Mouse (Mus musculus): Measurements from ENCODE around the gene Itga6. TPM values are rescaled to one million over a fixed set of nuclear protein-coding genes. Genes with fewer than 3 reads are reported as not detected.
A peak's percentile ranks its signal among the peaks of the same experiment; 100 is the strongest.

Gene Itga6
- polyA plus RNA-seq (2014; fragmentation: Nextera tagmentation; extraction: Ambion mirVana) = 22.3 and 24.2 TPM in 2 replicates

DNA sequence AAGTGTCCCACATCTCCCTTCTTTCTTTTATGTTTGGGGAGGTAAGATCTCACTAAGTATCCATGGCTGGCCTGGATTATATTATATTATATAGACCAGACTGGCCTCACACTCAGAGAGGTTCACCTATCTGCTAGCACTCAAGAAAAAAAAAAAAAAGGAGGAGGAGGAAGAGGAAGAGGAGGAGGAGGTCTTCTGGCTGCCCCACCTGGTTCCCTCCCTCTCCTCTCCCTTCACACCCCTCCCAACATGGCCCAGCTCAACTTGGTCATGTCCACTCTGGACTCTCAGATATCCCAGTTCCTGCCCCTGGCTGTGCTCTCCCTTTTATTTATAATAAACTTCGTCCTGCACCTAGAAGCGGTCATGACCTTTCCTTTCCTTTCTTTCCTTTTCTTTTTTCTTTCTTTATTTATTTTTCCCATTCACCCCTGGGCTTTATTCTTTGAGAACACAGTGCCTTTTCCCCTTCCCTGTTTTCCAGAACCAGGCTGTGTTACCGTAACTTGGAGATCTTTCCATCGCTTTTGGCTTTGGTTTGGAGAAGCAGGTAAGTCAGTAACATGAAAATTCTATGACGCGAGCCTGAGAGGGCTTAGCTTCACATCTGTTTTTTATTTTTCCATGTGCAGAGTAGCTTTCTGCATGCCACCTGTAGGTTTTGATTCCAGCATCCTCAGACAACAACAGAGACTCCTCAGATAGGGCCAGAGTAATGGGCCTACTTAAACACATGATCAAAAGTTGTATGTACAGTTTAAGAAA, at the start of gene Itga6:
Gene Itga6 (plus strand): TSS at position 7 of the 765 bp plus-strand sequence.
- H3K27me3 ChIP-seq (replicated peaks; ENCODE audit: control insufficient read depth, insufficient read depth, low read length) = no peaks in the 10 kb centered on the region
- WGBS = 83% methylated on average over 6 of the region's 6 CpGs
- no peak within 1 kb of the TSS for H3K9ac ChIP-seq (ENCODE audit: low read depth, low read length)
- no peak for ATAC-seq (replicated peaks; ENCODE audit: low FRiP score)
- DNase-seq (ENCODE audit: low spot score) = no peak
- no peaks in the 10 kb centered on the region for H3K36me3 ChIP-seq (ENCODE audit: control insufficient read depth, insufficient read depth, low read length)
- peak within 1 kb of the TSS; percentile 25 for H3K4me2 ChIP-seq
- H3K4me3 ChIP-seq (ENCODE audit: low read depth, low read length) = no peak within 1 kb of the TSS
- H3K4me1 ChIP-seq (replicated peaks; ENCODE audit: control insufficient read depth, insufficient read depth, low read length) = peaks cover 25% of the 10 kb centered on the region
- no peak within 1 kb of the TSS; the same call in 1 of the 2 replicates for H3K27ac ChIP-seq (ENCODE audit: low read depth, low read length)
- no peaks in the 10 kb centered on the region for H3K9me3 ChIP-seq (ENCODE audit: control insufficient read depth, low read length)

DNA sequence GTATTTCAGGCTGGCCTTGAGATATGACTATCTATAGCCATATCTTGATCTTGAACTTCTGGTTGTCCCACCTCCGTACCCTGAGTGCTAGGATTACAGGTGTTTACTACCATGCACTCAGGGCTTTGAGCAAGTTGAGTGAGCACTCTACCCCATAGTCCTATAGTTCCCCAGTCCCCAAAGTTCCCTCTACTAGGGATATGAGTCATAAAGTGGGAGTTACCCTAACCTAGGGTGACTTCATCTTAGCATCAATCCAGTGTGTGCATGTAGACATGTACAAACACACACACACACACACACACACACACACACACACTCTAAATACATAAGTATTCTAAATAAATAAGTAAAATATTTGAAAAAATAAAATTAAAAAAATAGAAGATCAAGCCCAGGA, 48.6 kb upstream of the Itga6 start:
- ATAC-seq (replicated peaks; ENCODE audit: low FRiP score) = no peak
- 91% methylated on average over 1 of the region's 1 CpGs for WGBS

DNA sequence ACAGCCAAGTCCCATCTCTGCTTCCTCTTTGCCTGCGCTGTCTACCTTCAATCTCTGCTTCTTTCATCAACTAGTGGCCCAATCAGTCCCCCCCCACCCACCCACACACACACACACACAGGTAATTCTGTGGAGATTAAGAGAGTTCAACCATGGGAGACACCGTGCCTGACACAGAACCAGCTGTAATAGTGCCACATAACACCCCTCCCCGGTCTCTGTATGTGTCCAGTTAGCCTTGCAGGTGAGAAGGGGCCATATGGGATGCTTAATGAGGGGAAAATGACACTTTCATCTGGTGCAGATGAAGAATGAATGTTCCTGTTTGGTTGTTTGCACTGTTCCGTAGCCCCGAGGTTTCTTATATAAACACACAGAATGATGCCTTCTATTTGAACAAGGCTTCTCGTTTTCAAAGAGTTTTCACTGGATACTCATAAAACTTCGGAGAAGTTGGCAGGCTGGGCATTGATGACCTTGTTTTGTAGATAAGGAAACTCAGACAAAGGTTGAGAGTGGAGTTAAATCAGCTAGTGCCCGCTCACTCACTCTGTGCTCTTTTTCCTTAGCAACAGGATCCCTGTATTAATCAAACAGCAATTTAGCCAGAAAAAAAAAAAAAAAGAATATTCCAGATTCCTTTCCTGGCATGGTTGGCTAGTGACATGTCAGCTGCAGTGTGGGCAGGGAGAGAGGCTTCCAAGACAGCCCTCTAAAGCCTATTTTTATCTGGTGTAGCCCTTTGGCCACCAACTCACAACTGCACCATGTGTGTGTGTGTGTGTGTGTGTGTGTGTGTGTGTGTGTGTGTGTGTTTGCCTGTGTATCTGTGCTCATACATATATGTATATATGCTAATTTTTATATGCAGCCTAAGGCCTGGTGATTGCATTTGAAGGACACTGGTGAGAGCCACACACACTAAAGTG, 47.7 kb upstream of the Itga6 start:
- Histone ChIP-seq H3K9ac (ENCODE audit: low read depth, low read length) (no peak overlapping the region), H3K4me3 (ENCODE audit: low read depth, low read length) (no peak overlapping the region), H3K4me1 (replicated peaks; ENCODE audit: control insufficient read depth, insufficient read depth, low read length) (no peaks in the 10 kb centered on the region), H3K9me3 (ENCODE audit: control insufficient read depth, low read length) (no peaks in the 10 kb centered on the region), H3K27ac (ENCODE audit: low read depth, low read length) (no peak overlapping the region), H3K27me3 (replicated peaks; ENCODE audit: control insufficient read depth, insufficient read depth, low read length) (no peaks in the 10 kb centered on the region), H3K36me3 (ENCODE audit: control insufficient read depth, insufficient read depth, low read length) (no peaks in the 10 kb centered on the region), H3K4me2 (no peak overlapping the region)
- no peak for ATAC-seq (replicated peaks; ENCODE audit: low FRiP score)
- DNase-seq (ENCODE audit: low spot score) = no peak
- 58% methylated on average over 8 of the region's 8 CpGs for WGBS

More for the DNA sequence above, 48.6 kb upstream of the Itga6 start:
- no peaks in the 10 kb centered on the region for H3K9me3 ChIP-seq (ENCODE audit: control insufficient read depth, low read length)
- H3K27me3 ChIP-seq (replicated peaks; ENCODE audit: control insufficient read depth, insufficient read depth, low read length) = no peaks in the 10 kb centered on the region
- no peaks in the 10 kb centered on the region for H3K36me3 ChIP-seq (ENCODE audit: control insufficient read depth, insufficient read depth, low read length)
- DNase-seq (ENCODE audit: low spot score) = no peak
- H3K4me3 ChIP-seq (ENCODE audit: low read depth, low read length) = no peak overlapping the region
- H3K27ac ChIP-seq (ENCODE audit: low read depth, low read length) = no peak overlapping the region
- no peaks in the 10 kb centered on the region for H3K4me1 ChIP-seq (replicated peaks; ENCODE audit: control insufficient read depth, insufficient read depth, low read length)
- H3K9ac ChIP-seq (ENCODE audit: low read depth, low read length) = no peak overlapping the region
- no peak overlapping the region for H3K4me2 ChIP-seq

DNA sequence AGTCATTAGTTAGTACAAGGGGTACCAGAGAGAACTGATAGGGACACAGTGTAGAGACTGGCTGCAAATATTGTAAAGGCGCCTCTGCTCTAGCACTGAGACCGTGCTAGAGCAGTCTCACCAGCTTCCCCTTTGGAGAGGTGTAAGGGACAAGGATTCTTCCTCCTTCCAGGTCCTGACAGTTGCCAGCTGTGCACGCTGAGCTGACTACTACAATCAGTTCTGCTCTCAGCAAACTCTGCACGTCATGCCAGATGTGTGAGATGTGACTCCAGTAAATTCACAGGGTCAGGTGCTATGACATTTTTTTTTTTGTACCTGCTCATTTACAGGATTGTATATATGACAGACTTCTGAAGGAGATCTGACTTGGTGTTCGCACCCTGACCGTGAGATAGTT, 47.0 kb upstream of the Itga6 start:
- no peak for ATAC-seq (replicated peaks; ENCODE audit: low FRiP score)
- Histone ChIP-seq H3K9me3 (ENCODE audit: control insufficient read depth, low read length) (no peaks in the 10 kb centered on the region), H3K4me2 (no peak overlapping the region), H3K36me3 (ENCODE audit: control insufficient read depth, insufficient read depth, low read length) (no peaks in the 10 kb centered on the region), H3K27me3 (replicated peaks; ENCODE audit: control insufficient read depth, insufficient read depth, low read length) (no peaks in the 10 kb centered on the region), H3K4me1 (replicated peaks; ENCODE audit: control insufficient read depth, insufficient read depth, low read length) (no peaks in the 10 kb centered on the region), H3K4me3 (ENCODE audit: low read depth, low read length) (no peak overlapping the region), H3K9ac (ENCODE audit: low read depth, low read length) (no peak overlapping the region), H3K27ac (ENCODE audit: low read depth, low read length) (no peak overlapping the region)
- WGBS = 71% methylated on average over 6 of the region's 6 CpGs
- no peak for DNase-seq (ENCODE audit: low spot score)

DNA sequence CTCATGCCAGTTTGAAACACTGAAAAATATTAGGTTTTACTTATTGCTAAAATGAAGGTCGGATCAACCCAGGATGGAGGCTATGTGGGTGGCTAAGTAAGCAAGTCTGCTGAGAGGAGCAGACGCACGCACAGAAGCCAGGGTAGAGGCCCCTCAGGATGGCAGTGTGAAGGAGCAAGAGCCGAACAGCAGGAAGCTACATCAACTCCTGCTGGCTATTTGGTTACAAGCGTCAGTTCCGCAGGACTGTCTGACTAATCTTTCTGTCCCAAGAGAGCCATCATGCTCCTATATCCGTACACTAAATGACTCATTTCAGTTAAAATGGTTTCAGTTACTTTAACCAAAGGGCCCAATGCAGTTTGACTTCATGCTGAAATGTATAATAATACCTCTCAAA, 46.5 kb upstream of the Itga6 start:
- ATAC-seq (replicated peaks; ENCODE audit: low FRiP score) = no peak
- no peak overlapping the region for H3K4me2 ChIP-seq
- no peak overlapping the region for H3K27ac ChIP-seq (ENCODE audit: low read depth, low read length)
- 61% methylated on average over 7 of the region's 7 CpGs for WGBS
- H3K4me1 ChIP-seq (replicated peaks; ENCODE audit: control insufficient read depth, insufficient read depth, low read length) = no peaks in the 10 kb centered on the region
- no peak overlapping the region for H3K4me3 ChIP-seq (ENCODE audit: low read depth, low read length)
- no peaks in the 10 kb centered on the region for H3K36me3 ChIP-seq (ENCODE audit: control insufficient read depth, insufficient read depth, low read length)
- no peak for DNase-seq (ENCODE audit: low spot score)
- no peaks in the 10 kb centered on the region for H3K27me3 ChIP-seq (replicated peaks; ENCODE audit: control insufficient read depth, insufficient read depth, low read length)
- no peaks in the 10 kb centered on the region for H3K9me3 ChIP-seq (ENCODE audit: control insufficient read depth, low read length)
- no peak overlapping the region for H3K9ac ChIP-seq (ENCODE audit: low read depth, low read length)

DNA sequence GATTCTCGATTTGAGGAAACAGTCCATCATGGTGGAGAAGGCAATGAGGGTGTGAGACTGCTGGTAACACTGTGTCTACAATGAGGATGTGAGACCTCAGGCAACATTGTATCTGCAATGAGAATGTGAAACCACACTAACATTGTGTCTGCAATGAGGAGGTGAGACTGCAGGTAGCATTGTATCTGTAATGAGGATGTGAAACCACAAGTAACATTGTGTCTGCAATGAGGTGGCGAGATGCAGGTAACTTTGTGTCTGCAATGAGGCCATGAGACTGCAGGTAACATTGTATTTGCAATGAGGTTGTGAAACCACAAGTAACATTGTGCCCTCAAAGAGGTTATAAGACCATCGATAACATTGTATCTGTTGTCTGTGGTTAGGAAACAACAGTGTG, 44.1 kb upstream of the Itga6 start:
- Histone ChIP-seq H3K9me3 (ENCODE audit: control insufficient read depth, low read length) (no peaks in the 10 kb centered on the region), H3K27ac (ENCODE audit: low read depth, low read length) (no peak overlapping the region), H3K4me1 (replicated peaks; ENCODE audit: control insufficient read depth, insufficient read depth, low read length) (no peaks in the 10 kb centered on the region), H3K4me3 (ENCODE audit: low read depth, low read length) (no peak overlapping the region), H3K27me3 (replicated peaks; ENCODE audit: control insufficient read depth, insufficient read depth, low read length) (no peaks in the 10 kb centered on the region), H3K4me2 (no peak overlapping the region), H3K9ac (ENCODE audit: low read depth, low read length) (no peak overlapping the region), H3K36me3 (ENCODE audit: control insufficient read depth, insufficient read depth, low read length) (no peaks in the 10 kb centered on the region)
- DNase-seq (ENCODE audit: low spot score) (no peak), ATAC-seq (replicated peaks; ENCODE audit: low FRiP score) (no peak)
- 87% methylated on average over 3 of the region's 3 CpGs for WGBS

DNA sequence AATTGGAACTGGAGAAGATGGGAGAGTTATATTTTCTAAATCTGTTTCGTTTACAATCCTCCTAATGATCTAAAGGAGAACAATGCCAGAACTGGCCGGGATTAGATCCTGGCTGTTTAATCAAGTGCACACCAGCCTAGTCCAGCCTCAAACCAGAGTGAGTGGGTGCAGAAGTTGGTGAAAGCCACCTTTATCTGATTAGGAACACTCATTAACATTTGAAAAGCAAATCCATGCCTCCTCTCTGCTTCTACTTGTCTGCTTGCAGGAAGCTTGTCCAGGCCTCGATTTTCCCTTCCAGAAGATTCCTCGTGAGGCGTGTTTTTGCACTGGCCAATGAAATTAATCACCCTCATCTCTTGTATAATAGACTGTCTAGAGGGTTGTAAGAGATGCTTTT, 41.1 kb upstream of the Itga6 start:
- DNase-seq (ENCODE audit: low spot score) (no peak), ATAC-seq (replicated peaks; ENCODE audit: low FRiP score) (no peak)
- Histone ChIP-seq H3K9me3 (ENCODE audit: control insufficient read depth, low read length) (no peaks in the 10 kb centered on the region), H3K4me3 (ENCODE audit: low read depth, low read length) (no peak overlapping the region), H3K4me1 (replicated peaks; ENCODE audit: control insufficient read depth, insufficient read depth, low read length) (no peaks in the 10 kb centered on the region), H3K4me2 (no peak overlapping the region), H3K27me3 (replicated peaks; ENCODE audit: control insufficient read depth, insufficient read depth, low read length) (no peaks in the 10 kb centered on the region), H3K9ac (ENCODE audit: low read depth, low read length) (no peak overlapping the region), H3K27ac (ENCODE audit: low read depth, low read length) (no peak overlapping the region), H3K36me3 (ENCODE audit: control insufficient read depth, insufficient read depth, low read length) (no peaks in the 10 kb centered on the region)
- WGBS = 76% methylated on average over 5 of the region's 5 CpGs

DNA sequence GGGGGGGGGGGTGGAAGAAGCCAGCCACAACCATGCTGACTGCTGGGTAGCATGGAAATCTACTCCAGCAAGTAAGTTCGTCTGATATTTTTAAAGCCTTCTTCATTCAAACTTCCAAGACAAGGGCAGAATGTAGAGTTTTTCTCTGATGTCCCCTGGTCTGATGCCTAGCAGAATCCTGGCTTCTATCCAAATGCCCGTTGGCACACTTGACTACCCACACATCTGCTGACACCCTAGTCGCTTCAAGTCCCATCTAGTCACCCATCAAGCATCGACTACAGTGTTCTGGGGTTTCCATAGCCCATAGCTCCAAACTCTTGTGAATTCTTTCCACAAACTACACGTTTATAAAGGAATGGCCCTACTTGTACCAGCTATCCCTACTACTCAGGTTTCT, 36.5 kb upstream of the Itga6 start:
- no peak overlapping the region for H3K27ac ChIP-seq (ENCODE audit: low read depth, low read length)
- WGBS = 82% methylated on average over 5 of the region's 5 CpGs
- H3K9ac ChIP-seq (ENCODE audit: low read depth, low read length) = no peak overlapping the region
- DNase-seq (ENCODE audit: low spot score) = no peak
- H3K4me3 ChIP-seq (ENCODE audit: low read depth, low read length) = no peak overlapping the region
- H3K4me2 ChIP-seq = no peak overlapping the region
- no peaks in the 10 kb centered on the region for H3K4me1 ChIP-seq (replicated peaks; ENCODE audit: control insufficient read depth, insufficient read depth, low read length)
- no peaks in the 10 kb centered on the region for H3K36me3 ChIP-seq (ENCODE audit: control insufficient read depth, insufficient read depth, low read length)
- ATAC-seq (replicated peaks; ENCODE audit: low FRiP score) = no peak
- no peaks in the 10 kb centered on the region for H3K9me3 ChIP-seq (ENCODE audit: control insufficient read depth, low read length)
- no peaks in the 10 kb centered on the region for H3K27me3 ChIP-seq (replicated peaks; ENCODE audit: control insufficient read depth, insufficient read depth, low read length)

All from liver, embryonic 11.5 days (tissue).